Mouse (Mus musculus): ENCODE data around the gene Casc1. TPM values are rescaled to one million over a fixed set of nuclear protein-coding genes. Genes with fewer than 3 reads are reported as not detected.

Casc1 gene
- polyA plus RNA-seq, 1 experiment = 1.5 TPM

- H3K27ac ChIP-seq (ENCODE audit: insufficient read depth, low read length) = no peak overlapping the region
These were observed 85.2 kb downstream of the Casc1 start for GRCm38 (mm10) chr6:145125591-145126113.

More at GRCm38 (mm10) chr6:145125591-145126113, 85.2 kb downstream of the Casc1 start:
- Histone ChIP-seq H3K4me3 (ENCODE audit: insufficient read depth, low read length) (no peak overlapping the region), H3K4me1 (ENCODE audit: control insufficient read depth, insufficient read depth, low read length) (no peaks in the 10 kb centered on the region)
- TF ChIP-seq CTCF (IDR thresholded peaks at IDR 0.05; ENCODE audit: extremely low read depth, insufficient read depth, low read length) = no peak
- TF ChIP-seq POLR2A (IDR thresholded peaks at IDR 0.05; ENCODE audit: extremely low read depth, insufficient read depth, low read length) = no peak

Other genes starting within 250 kb of the Casc1 start
- gene Bcat1, start 134.8 kb downstream of the Casc1 start, polyA plus RNA-seq (2012; rRNA removed) = 19.0 and 19.5 TPM in 2 replicates
- gene Lrmp, start 95.4 kb downstream of the Casc1 start, polyA plus RNA-seq (2012; rRNA removed) = 1.6 and 2.5 TPM in 2 replicates
- gene Etfrf1, start 129 bp upstream of the Casc1 start, polyA plus RNA-seq (2012; rRNA removed) = 24.8 and 27.7 TPM in 2 replicates
- 45.5 and 46.3 TPM in 2 replicates for gene Kras, start 39.2 kb upstream of the Casc1 start, polyA plus RNA-seq (2012; rRNA removed)

All from cortical plate, adult 2 months (tissue).